Mouse (Mus musculus) lung, adult 2 months (tissue): Measurements from ENCODE around the gene Rhob.

Experiments used
- CTCF ChIP-seq: fragments of 200-500 bp; IDR thresholded peaks from 2 replicates; pipeline ENCODE4 v1.5.1; 2011; ENCODE audit warnings: mild to moderate bottlenecking, low read length, control low read depth; ENCODE audit not compliant: insufficient read depth
- POLR2A ChIP-seq: fragments of 200-500 bp; IDR thresholded peaks from 2 replicates; pipeline ENCODE4 v1.6.1; 2011; ENCODE audit warnings: low read depth, mild to moderate bottlenecking, control low read depth, low read length, borderline replicate concordance; ENCODE audit errors: extremely low read depth

GRCm38 (mm10) chr12:8510317-8510988 lies 10.6 kb upstream of the Rhob start:
- TF ChIP-seq POLR2A (no peak), CTCF (no peak)
